Comparison of ENCODE assay signal across 9 mouse cellular contexts in genomic region chr14:32472996-32473395, GRCm38 (mm10). TPM values are rescaled to one million over a fixed set of nuclear protein-coding genes. Genes with fewer than 3 reads are reported as not detected.
DNase-seq lines count a peak whose midpoint lies in the region; ATAC-seq and TF ChIP-seq lines count a peak whose summit lies in the region.
"Had no signal": no experiment of that assay in that cellular context is flagged by ENCODE, and none has a peak within 500 bp of the region (broad histone marks: within the 10 kb centered on the region; RNA-seq: fewer than 3 reads in every experiment).

No protein-coding gene starts in this region.

- WGBS in heart, adult 2 months: 12% methylated on average over 4 of the region's 4 CpGs
- 10% methylated on average over 4 of the region's 4 CpGs for whole genome bisulfite sequencing in stomach, postnatal 0 days

- no peaks in the 10 kb centered on the region for H3K9me3 ChIP-seq in stomach, postnatal 0 days (ENCODE audit: control insufficient read depth, low read length)
- H3K9me3 ChIP-seq: liver, embryonic 13.5 days had no signal

- no peak overlapping the region for H3K27ac ChIP-seq in heart, adult 2 months
- H3K27ac ChIP-seq in stomach, postnatal 0 days (replicated peaks): no peak overlapping the region
- H3K27ac ChIP-seq: liver, embryonic 13.5 days had no signal

- peak; percentile 75 for TF ChIP-seq CTCF in heart, adult 2 months (IDR thresholded peaks at IDR 0.05)
- peak; percentile 86 for TF ChIP-seq CTCF in stomach, postnatal 0 days (IDR thresholded peaks at IDR 0.05; ENCODE audit: low read depth)

- DNase-seq in heart, adult 2 months: peak in 1 of 2 experiments; percentile 19
- no peak for DNase-seq in heart, postnatal 25 days (ENCODE audit: low spot score)
- DNase-seq in NIH3T3 (ENCODE audit: low read depth): peak; percentile 82
- DNase-seq in heart, postnatal 14 days: peak; percentile 41 to 63
- peak; percentile 40 for DNase-seq in layer of hippocampus, adult 9-11 months
- DNase-seq in stomach, postnatal 0 days (ENCODE audit: low spot score): peak; percentile 69
- DNase-seq: liver, embryonic 13.5 days had no signal

- no peak for TF ChIP-seq EP300 in heart, adult 2 months (IDR thresholded peaks at IDR 0.05; ENCODE audit: insufficient read depth, low read depth, low read length)
- TF ChIP-seq EP300 in stomach, postnatal 0 days (optimal IDR thresholded peaks at IDR 0.05): no peak

- peak; percentile 78 for ATAC-seq in common myeloid progenitor, adult 5-6 weeks (replicated peaks; ENCODE audit: low read depth, poor library complexity, severe bottlenecking)
- peak; percentile 75 for ATAC-seq in megakaryocyte-erythroid progenitor cell, adult 5-6 weeks (replicated peaks; ENCODE audit: low FRiP score, low TSS enrichment, poor library complexity, severe bottlenecking)
- peak; percentile 35; the same call in 1 of the 2 replicates for ATAC-seq in stomach, postnatal 0 days (ENCODE audit: low FRiP score, low TSS enrichment)

- H3K4me1 ChIP-seq in heart, adult 2 months (ENCODE audit: control insufficient read depth, insufficient read depth, low read length): no peaks in the 10 kb centered on the region
- no peaks in the 10 kb centered on the region for H3K4me1 ChIP-seq in stomach, postnatal 0 days (replicated peaks; ENCODE audit: control insufficient read depth, insufficient read depth)
- H3K4me1 ChIP-seq: liver, embryonic 13.5 days had no signal

- intact Hi-C loops in heart, adult 2 months (cut with DNase I): loop anchor here (5.0 kb wide), 1 partner anchor 831 kb away; the partner anchor contains the start of genes Btd, Gm49387 and Hacl1
- intact Hi-C loops in heart, postnatal 25 days (cut with DNase I): loop anchor here (2.0 to 5.0 kb wide), 2 partner anchors 161 to 244 kb away; no protein-coding TSS in a partner anchor
- intact Hi-C loops in heart, postnatal 14 days (cut with DNase I): loop anchor here (2.0 to 10.0 kb wide), 2 partner anchors 158 to 244 kb away; no protein-coding TSS in a partner anchor

- no peak overlapping the region for H3K9ac ChIP-seq in heart, adult 2 months (ENCODE audit: low read depth, low read length)
- H3K9ac ChIP-seq in stomach, postnatal 0 days (ENCODE audit: low read length): no peak overlapping the region
- H3K9ac ChIP-seq: liver, embryonic 13.5 days had no signal

- no peak for TF ChIP-seq POLR2A in heart, adult 2 months (IDR thresholded peaks at IDR 0.05; ENCODE audit: insufficient read depth, low read depth, low read length)

- H3K79me2 ChIP-seq in heart, adult 2 months (replicated peaks; ENCODE audit: control insufficient read depth, insufficient read depth, low read length): no peaks in the 10 kb centered on the region

- H3K27me3 ChIP-seq in heart, adult 2 months (ENCODE audit: control insufficient read depth, insufficient read depth, low read length): no peaks in the 10 kb centered on the region; the same call in 1 of the 2 replicates
- no peaks in the 10 kb centered on the region for H3K27me3 ChIP-seq in stomach, postnatal 0 days (ENCODE audit: control insufficient read depth, insufficient read depth, low read length)

- H3K4me2 ChIP-seq in stomach, postnatal 0 days (replicated peaks; ENCODE audit: low read depth): no peak overlapping the region
- H3K4me2 ChIP-seq: liver, embryonic 13.5 days had no signal

- H3K4me3 ChIP-seq in heart, adult 2 months: no peak overlapping the region
- H3K4me3 ChIP-seq in stomach, postnatal 0 days (ENCODE audit: low read depth, low read length): no peak overlapping the region
- H3K4me3 ChIP-seq: liver, embryonic 13.5 days had no signal

- no peaks in the 10 kb centered on the region for H3K36me3 ChIP-seq in heart, adult 2 months (ENCODE audit: control insufficient read depth, insufficient read depth, low read length)
- no peaks in the 10 kb centered on the region for H3K36me3 ChIP-seq in stomach, postnatal 0 days (ENCODE audit: control insufficient read depth, insufficient read depth, low read length)
- H3K36me3 ChIP-seq: liver, embryonic 13.5 days had no signal

RNA-seq across cellular contexts. Expression of gene Chat, which starts 7.2 kb away (rescaled TPM):
- total RNA-seq in heart, adult 2 months (2021): not detected
- 0.20 and 0.23 TPM in 2 replicates for polyA plus RNA-seq in heart, adult 2 months (2012; rRNA removed)
- not detected for total RNA-seq in heart, postnatal 25 days (2021)
- not detected in 2 replicates for total RNA-seq in common myeloid progenitor, adult 5-6 weeks (2017)
- total RNA-seq in heart, postnatal 14 days (2021): not detected
- total RNA-seq in megakaryocyte-erythroid progenitor cell, adult 5-6 weeks (2014; fragmentation: Nextera tagmentation): not detected in 2 replicates
- not detected in 2 replicates for total RNA-seq in megakaryocyte-erythroid progenitor cell, adult 5-6 weeks (2017)
- polyA plus RNA-seq in stomach, postnatal 0 days (2015; fragmentation: Nextera tagmentation; extraction: Ambion mirVana): 0.17 and 0.30 TPM in 2 replicates
- polyA plus RNA-seq: liver, embryonic 13.5 days had no signal

RNA-seq across cellular contexts. Expression of gene Slc18a3, which starts 8.3 kb away (rescaled TPM):
- total RNA-seq in heart, adult 2 months (2021): under 1 TPM in 1 of 2 experiments, not detected in 1; 0.09 TPM
- polyA plus RNA-seq in heart, adult 2 months (2012; rRNA removed): 0.43 and 0.47 TPM in 2 replicates
- total RNA-seq in heart, postnatal 25 days (2021): not detected
- total RNA-seq in common myeloid progenitor, adult 5-6 weeks (2017): not detected in 2 replicates
- not detected for total RNA-seq in heart, postnatal 14 days (2021)
- total RNA-seq in megakaryocyte-erythroid progenitor cell, adult 5-6 weeks (2014; fragmentation: Nextera tagmentation): not detected in 2 replicates
- total RNA-seq in megakaryocyte-erythroid progenitor cell, adult 5-6 weeks (2017): not detected in 2 replicates
- 3.8 and 3.9 TPM in 2 replicates for polyA plus RNA-seq in stomach, postnatal 0 days (2015; fragmentation: Nextera tagmentation; extraction: Ambion mirVana)
- polyA plus RNA-seq: liver, embryonic 13.5 days had no signal

RNA-seq across cellular contexts. Expression of gene Ercc6, which starts 40.3 kb away (rescaled TPM):
- total RNA-seq in heart, adult 2 months (2021): 1 to 10 TPM; 2.8 to 3.7 TPM
- polyA plus RNA-seq in heart, adult 2 months (2012; rRNA removed): 1.8 and 5.9 TPM in 2 replicates
- 1 to 10 TPM; 3.8 to 4.3 TPM for total RNA-seq in heart, postnatal 25 days (2021)
- 20.4 and 24.4 TPM in 2 replicates for total RNA-seq in common myeloid progenitor, adult 5-6 weeks (2017)
- total RNA-seq in heart, postnatal 14 days (2021): 1 to 10 TPM; 6.0 to 6.1 TPM
- total RNA-seq in megakaryocyte-erythroid progenitor cell, adult 5-6 weeks (2014; fragmentation: Nextera tagmentation): 22.7 TPM in 2 replicates
- 20.9 and 27.3 TPM in 2 replicates for total RNA-seq in megakaryocyte-erythroid progenitor cell, adult 5-6 weeks (2017)
- polyA plus RNA-seq in stomach, postnatal 0 days (2015; fragmentation: Nextera tagmentation; extraction: Ambion mirVana): 8.4 and 9.0 TPM in 2 replicates
